ENCODE assay signal across 37 mouse cellular contexts in genomic region chr3:96882061-96882849, GRCm38 (mm10). TPM values are rescaled to one million over a fixed set of nuclear protein-coding genes. Genes with fewer than 3 reads are reported as not detected.
DNase-seq lines count a peak whose midpoint lies in the region; ATAC-seq and TF ChIP-seq lines count a peak whose summit lies in the region.
"Had no signal": no experiment of that assay in that cellular context is flagged by ENCODE, and none has a peak within 500 bp of the region (broad histone marks: within the 10 kb centered on the region; RNA-seq: fewer than 3 reads in every experiment).

No protein-coding gene starts in this region.

- TF ChIP-seq CTCF in CH12.LX (conservative IDR thresholded peaks at IDR 0.05 in 1 of 2, IDR thresholded peaks at IDR 0.05 in 1 of 2; ENCODE audit: low read depth in 2 of 2, low read length in 2 of 2) = no peak
- TF ChIP-seq CTCF in midbrain, postnatal 0 days (IDR thresholded peaks at IDR 0.05) = no peak

- no peak overlapping the region for H3K4me3 ChIP-seq in heart, embryonic 10.5 days
- no peak overlapping the region for H3K4me3 ChIP-seq in CH12.LX (replicated peaks in 1 of 3; ENCODE audit: low read depth in 2 of 3, low read length in 2 of 3, poor library complexity in 1 of 3)
- no peak overlapping the region for H3K4me3 ChIP-seq in midbrain, embryonic 16.5 days (ENCODE audit: low read depth, low read length)
- no peak overlapping the region for H3K4me3 ChIP-seq in hindbrain, embryonic 16.5 days (ENCODE audit: low read length)
- H3K4me3 ChIP-seq in midbrain, postnatal 0 days (ENCODE audit: low read depth, low read length) = no peak overlapping the region
- H3K4me3 ChIP-seq: embryonic facial prominence, embryonic 13.5 days; forebrain, embryonic 10.5 days; forebrain, embryonic 15.5 days; gastrocnemius, adult 2 months; heart, adult 2 months; limb, embryonic 13.5 days; midbrain, embryonic 13.5 days; neural tube, embryonic 12.5 days had no signal

- H3K27ac ChIP-seq in heart, embryonic 10.5 days = no peak overlapping the region
- H3K27ac ChIP-seq in CH12.LX (ENCODE audit: insufficient read depth, low read depth) = peak overlapping the region; percentile 61
- H3K27ac ChIP-seq in midbrain, embryonic 16.5 days (ENCODE audit: low read length) = no peak overlapping the region
- H3K27ac ChIP-seq in hindbrain, embryonic 16.5 days (ENCODE audit: low read depth, low read length) = no peak overlapping the region
- no peak overlapping the region for H3K27ac ChIP-seq in midbrain, postnatal 0 days (ENCODE audit: low read depth, low read length)
- H3K27ac ChIP-seq: embryonic facial prominence, embryonic 13.5 days; forebrain, embryonic 10.5 days; forebrain, embryonic 15.5 days; gastrocnemius, adult 2 months; heart, adult 2 months; hindbrain, postnatal 0 days; limb, embryonic 13.5 days; midbrain, embryonic 13.5 days; neural tube, embryonic 12.5 days had no signal

- peak; percentile 46 for ATAC-seq in megakaryocyte, adult 5-6 weeks (ENCODE audit: poor library complexity, severe bottlenecking)
- no peak for ATAC-seq in midbrain, embryonic 16.5 days
- no peak for ATAC-seq in hindbrain, embryonic 16.5 days
- no peak for ATAC-seq in midbrain, postnatal 0 days (ENCODE audit: low FRiP score)
- ATAC-seq: forebrain, embryonic 15.5 days; hindbrain, postnatal 0 days; intestine, postnatal 0 days; midbrain, embryonic 13.5 days had no signal

- peak; percentile 66 for DNase-seq in heart, embryonic 10.5 days (ENCODE audit: low spot score)
- no peak for DNase-seq in heart, adult 9 months (ENCODE audit: low spot score in 2 of 2)
- peak; percentile 79 for DNase-seq in CH12.LX (ENCODE audit: extremely low read depth)
- DNase-seq in midbrain, postnatal 0 days (ENCODE audit: low spot score) = no peak
- DNase-seq: adrenal gland, postnatal 10 days; cerebellum, adult 9-11 months; gastrocnemius, adult 2 months; gastrocnemius, postnatal 36 days; heart, adult 2 months; heart, postnatal 14 days; kidney, adult 9 months; kidney, postnatal 10 days; lung, postnatal 4 days; thymus, postnatal 25 days had no signal

- H3K9me3 ChIP-seq in heart, embryonic 10.5 days = no peaks in the 10 kb centered on the region
- no peaks in the 10 kb centered on the region for H3K9me3 ChIP-seq in CH12.LX (replicated peaks; ENCODE audit: low read length)
- no peaks in the 10 kb centered on the region for H3K9me3 ChIP-seq in midbrain, embryonic 16.5 days (replicated peaks; ENCODE audit: control insufficient read depth, low read length, poor library complexity, severe bottlenecking)
- no peaks in the 10 kb centered on the region for H3K9me3 ChIP-seq in hindbrain, embryonic 16.5 days (ENCODE audit: control insufficient read depth, low read length)
- H3K9me3 ChIP-seq in midbrain, postnatal 0 days (ENCODE audit: low read length) = no peaks in the 10 kb centered on the region
- H3K9me3 ChIP-seq: embryonic facial prominence, embryonic 13.5 days; forebrain, embryonic 10.5 days; forebrain, embryonic 15.5 days; limb, embryonic 13.5 days; midbrain, embryonic 13.5 days; neural tube, embryonic 12.5 days had no signal

- peak; percentile 73 for TF ChIP-seq EP300 in CH12.LX (IDR thresholded peaks at IDR 0.05; ENCODE audit: low read length)

- H3K27me3 ChIP-seq in heart, embryonic 10.5 days (ENCODE audit: insufficient read depth, poor library complexity, severe bottlenecking) = no peaks in the 10 kb centered on the region
- H3K27me3 ChIP-seq in CH12.LX (replicated peaks) = no peaks in the 10 kb centered on the region
- no peaks in the 10 kb centered on the region for H3K27me3 ChIP-seq in midbrain, embryonic 16.5 days (ENCODE audit: control insufficient read depth, insufficient read depth, low read depth, low read length)
- H3K27me3 ChIP-seq in hindbrain, embryonic 16.5 days (replicated peaks; ENCODE audit: control insufficient read depth, insufficient read depth, low read length) = no peaks in the 10 kb centered on the region
- H3K27me3 ChIP-seq in midbrain, postnatal 0 days (ENCODE audit: insufficient read depth, low read length) = no peaks in the 10 kb centered on the region
- H3K27me3 ChIP-seq: embryonic facial prominence, embryonic 13.5 days; forebrain, embryonic 15.5 days; limb, embryonic 13.5 days; midbrain, embryonic 13.5 days; neural tube, embryonic 12.5 days had no signal

- H3K36me3 ChIP-seq in heart, embryonic 10.5 days = peaks cover 48% of the 10 kb centered on the region
- H3K36me3 ChIP-seq in CH12.LX (replicated peaks in 1 of 2; ENCODE audit: control insufficient read depth in 1 of 2, insufficient read depth in 1 of 2, low read length in 1 of 2) = peaks cover 21 to 83% of the 10 kb centered on the region in 2 experiments
- peaks cover 31% of the 10 kb centered on the region for H3K36me3 ChIP-seq in midbrain, embryonic 16.5 days (ENCODE audit: control insufficient read depth, insufficient read depth, low read length)
- peaks cover 28% of the 10 kb centered on the region for H3K36me3 ChIP-seq in hindbrain, embryonic 16.5 days (ENCODE audit: control insufficient read depth, insufficient read depth, low read length)
- H3K36me3 ChIP-seq in midbrain, postnatal 0 days (ENCODE audit: insufficient read depth, low read length) = peaks cover 44% of the 10 kb centered on the region

- dilution Hi-C loops in CH12.LX (cut with MboI; ENCODE audit: extremely low pct_ligation_motif_present, extremely low pct_unique_long_range_greater_than_20kb, low sequenced_read_pairs) = no loop called here

- no peaks in the 10 kb centered on the region for H3K4me1 ChIP-seq in heart, embryonic 10.5 days
- H3K4me1 ChIP-seq in CH12.LX (ENCODE audit: control insufficient read depth in 1 of 2, insufficient read depth in 2 of 2) = peaks cover 18 to 36% of the 10 kb centered on the region in 2 experiments
- H3K4me1 ChIP-seq in midbrain, embryonic 16.5 days (ENCODE audit: control insufficient read depth, insufficient read depth, low read length) = no peaks in the 10 kb centered on the region
- H3K4me1 ChIP-seq in hindbrain, embryonic 16.5 days (ENCODE audit: control insufficient read depth, insufficient read depth, low read depth, low read length) = no peaks in the 10 kb centered on the region
- H3K4me1 ChIP-seq in midbrain, postnatal 0 days (ENCODE audit: insufficient read depth, low read length) = no peaks in the 10 kb centered on the region
- H3K4me1 ChIP-seq: forebrain, embryonic 10.5 days; forebrain, embryonic 15.5 days; limb, embryonic 13.5 days; midbrain, embryonic 13.5 days; neural tube, embryonic 12.5 days had no signal

- H3K9ac ChIP-seq in CH12.LX (ENCODE audit: insufficient read depth, low read depth) = no peak overlapping the region
- H3K9ac ChIP-seq in midbrain, embryonic 16.5 days (ENCODE audit: low read depth, low read length) = no peak overlapping the region
- H3K9ac ChIP-seq in hindbrain, embryonic 16.5 days (ENCODE audit: low read depth, low read length) = no peak overlapping the region
- H3K9ac ChIP-seq in midbrain, postnatal 0 days (replicated peaks; ENCODE audit: low read length, poor library complexity, severe bottlenecking) = no peak overlapping the region
- H3K9ac ChIP-seq: forebrain, embryonic 15.5 days; limb, embryonic 13.5 days; midbrain, embryonic 13.5 days; neural tube, embryonic 12.5 days had no signal

- no peak overlapping the region for H3K4me2 ChIP-seq in CH12.LX (ENCODE audit: insufficient read depth, low read depth, poor library complexity, severe bottlenecking)
- no peak overlapping the region for H3K4me2 ChIP-seq in midbrain, embryonic 16.5 days (ENCODE audit: low read length)
- H3K4me2 ChIP-seq in hindbrain, embryonic 16.5 days (ENCODE audit: low read length) = no peak overlapping the region
- H3K4me2 ChIP-seq in midbrain, postnatal 0 days (ENCODE audit: low read depth, low read length, poor library complexity, severe bottlenecking) = no peak overlapping the region
- H3K4me2 ChIP-seq: embryonic facial prominence, embryonic 13.5 days; forebrain, embryonic 15.5 days; limb, embryonic 13.5 days; liver, embryonic 11.5 days; midbrain, embryonic 13.5 days; neural tube, embryonic 12.5 days had no signal

- TF ChIP-seq RAD21 in CH12.LX (IDR thresholded peaks at IDR 0.05; ENCODE audit: low read depth, low read length) = no peak

- in situ Hi-C loops in CH12.LX (cut with MboI; ENCODE audit: low pct_ligation_motif_present, low pct_unique_long_range_greater_than_20kb, low sequenced_read_pairs) = no loop called here

- WGBS in heart, embryonic 10.5 days = 90% methylated on average over 14 of the region's 14 CpGs
- WGBS in midbrain, embryonic 16.5 days = 95% methylated on average over 14 of the region's 14 CpGs
- 95% methylated on average over 14 of the region's 14 CpGs for WGBS in hindbrain, embryonic 16.5 days
- WGBS in midbrain, postnatal 0 days = 93% methylated on average over 14 of the region's 14 CpGs

- no peak for TF ChIP-seq POLR2A in CH12.LX (IDR thresholded peaks at IDR 0.05; ENCODE audit: low read depth, low read length)

- no peaks in the 10 kb centered on the region for H3K79me2 ChIP-seq in CH12.LX (replicated peaks; ENCODE audit: control insufficient read depth, extremely low read depth, insufficient read depth, poor library complexity, severe bottlenecking)

RNA-seq across cellular contexts. Expression of gene Gja5, which starts 22.2 kb away (rescaled TPM):
- polyA plus RNA-seq in heart, embryonic 10.5 days (2016; fragmentation: Nextera tagmentation; extraction: Ambion mirVana) = 57.3 and 133 TPM in 2 replicates
- total RNA-seq in CH12.LX (2012; rRNA removed) = not detected in 2 replicates
- not detected in 2 replicates for total RNA-seq in CH12.LX (2014; rRNA removed)
- polyA plus RNA-seq in CH12.LX (2012; ENCODE audit: insufficient read length, low read depth) = not detected in 2 replicates
- total RNA-seq in megakaryocyte, adult 5-6 weeks (2015) = not detected in 2 replicates
- total RNA-seq in megakaryocyte, adult 5-6 weeks (2017) = 0.08 TPM in 1 of 2 replicates, not detected in the other
- polyA plus RNA-seq in midbrain, embryonic 16.5 days (2015; fragmentation: Nextera tagmentation; extraction: Ambion mirVana) = 2.0 and 2.4 TPM in 2 replicates
- 2.1 and 3.3 TPM in 2 replicates for polyA plus RNA-seq in hindbrain, embryonic 16.5 days (2015; fragmentation: Nextera tagmentation; extraction: Ambion mirVana)
- total RNA-seq in midbrain, postnatal 0 days (2014; rRNA removed) = 0.80 and 0.88 TPM in 2 replicates
- 0.93 and 2.1 TPM in 2 replicates for polyA plus RNA-seq in midbrain, postnatal 0 days (2015; fragmentation: Nextera tagmentation; extraction: Ambion mirVana)
- total RNA-seq: megakaryocyte-erythroid progenitor cell, adult 5-6 weeks had no signal

RNA-seq across cellular contexts. Expression of gene Gpr89, which starts 22.9 kb away (rescaled TPM):
- 31.7 and 37.8 TPM in 2 replicates for polyA plus RNA-seq in heart, embryonic 10.5 days (2016; fragmentation: Nextera tagmentation; extraction: Ambion mirVana)
- total RNA-seq in CH12.LX (2012; rRNA removed) (27.9 and 28.9 TPM in 2 replicates), CH12.LX (2014; rRNA removed) (30.8 and 32.8 TPM in 2 replicates)
- 31.3 and 31.9 TPM in 2 replicates for polyA plus RNA-seq in CH12.LX (2012; ENCODE audit: insufficient read length, low read depth)
- total RNA-seq in megakaryocyte, adult 5-6 weeks (2015) = 6.8 and 8.3 TPM in 2 replicates
- total RNA-seq in megakaryocyte, adult 5-6 weeks (2017) = 8.4 and 21.0 TPM in 2 replicates
- polyA plus RNA-seq in midbrain, embryonic 16.5 days (2015; fragmentation: Nextera tagmentation; extraction: Ambion mirVana) = 36.3 and 41.2 TPM in 2 replicates
- polyA plus RNA-seq in hindbrain, embryonic 16.5 days (2015; fragmentation: Nextera tagmentation; extraction: Ambion mirVana) = 35.1 and 41.1 TPM in 2 replicates
- 23.2 and 28.9 TPM in 2 replicates for total RNA-seq in midbrain, postnatal 0 days (2014; rRNA removed)
- 34.1 and 35.9 TPM in 2 replicates for polyA plus RNA-seq in midbrain, postnatal 0 days (2015; fragmentation: Nextera tagmentation; extraction: Ambion mirVana)

RNA-seq across cellular contexts. Expression of gene Gja8, which starts 43.6 kb away (rescaled TPM):
- not detected in 2 replicates for polyA plus RNA-seq in heart, embryonic 10.5 days (2016; fragmentation: Nextera tagmentation; extraction: Ambion mirVana)
- 0.04 TPM in 1 of 2 replicates, not detected in the other for total RNA-seq in CH12.LX (2012; rRNA removed)
- total RNA-seq in CH12.LX (2014; rRNA removed) = not detected in 2 replicates
- polyA plus RNA-seq in CH12.LX (2012; ENCODE audit: insufficient read length, low read depth) = not detected in 2 replicates
- not detected in 2 replicates for total RNA-seq in megakaryocyte, adult 5-6 weeks (2015)
- not detected in 2 replicates for total RNA-seq in megakaryocyte, adult 5-6 weeks (2017)
- polyA plus RNA-seq in midbrain, embryonic 16.5 days (2015; fragmentation: Nextera tagmentation; extraction: Ambion mirVana) = 0.04 TPM in 1 of 2 replicates, not detected in the other
- polyA plus RNA-seq in hindbrain, embryonic 16.5 days (2015; fragmentation: Nextera tagmentation; extraction: Ambion mirVana) = 0.03 and 0.04 TPM in 2 replicates
- 0.05 TPM in 1 of 2 replicates, not detected in the other for total RNA-seq in midbrain, postnatal 0 days (2014; rRNA removed)
- polyA plus RNA-seq in midbrain, postnatal 0 days (2015; fragmentation: Nextera tagmentation; extraction: Ambion mirVana) = 0.02 and 0.05 TPM in 2 replicates
- total RNA-seq: adrenal gland, postnatal 10 days; common myeloid progenitor, adult 5-6 weeks; gastrocnemius, adult 2 months; gastrocnemius, postnatal 36 days; heart, adult 2 months; heart, postnatal 14 days; hindbrain, postnatal 0 days; layer of hippocampus, postnatal 10 days; left cerebral cortex, adult 18-20 months; left cerebral cortex, postnatal 14 days; megakaryocyte-erythroid progenitor cell, adult 5-6 weeks had no signal
- polyA plus RNA-seq: embryonic facial prominence, embryonic 13.5 days; forebrain, embryonic 10.5 days; heart, adult 2 months; hindbrain, embryonic 11.5 days; large intestine, adult 2 months; liver, embryonic 11.5 days; liver, embryonic 16.5 days; lung, embryonic 16.5 days; midbrain, embryonic 13.5 days; stomach, embryonic 16.5 days had no signal

RNA-seq across cellular contexts. Expression of gene Cd160, which starts 53.1 kb away (rescaled TPM):
- polyA plus RNA-seq in heart, embryonic 10.5 days (2016; fragmentation: Nextera tagmentation; extraction: Ambion mirVana) = 0.06 TPM in 1 of 2 replicates, not detected in the other
- total RNA-seq in CH12.LX (2012; rRNA removed) = not detected in 2 replicates
- not detected in 2 replicates for total RNA-seq in CH12.LX (2014; rRNA removed)
- 0.15 TPM in 1 of 2 replicates, not detected in the other for polyA plus RNA-seq in CH12.LX (2012; ENCODE audit: insufficient read length, low read depth)
- total RNA-seq in megakaryocyte, adult 5-6 weeks (2015) = 1.5 and 4.2 TPM in 2 replicates
- 0.57 and 2.6 TPM in 2 replicates for total RNA-seq in megakaryocyte, adult 5-6 weeks (2017)
- polyA plus RNA-seq in midbrain, embryonic 16.5 days (2015; fragmentation: Nextera tagmentation; extraction: Ambion mirVana) = 0.27 and 0.48 TPM in 2 replicates
- polyA plus RNA-seq in hindbrain, embryonic 16.5 days (2015; fragmentation: Nextera tagmentation; extraction: Ambion mirVana) = 0.16 and 0.21 TPM in 2 replicates
- total RNA-seq in midbrain, postnatal 0 days (2014; rRNA removed) = not detected in 2 replicates
- polyA plus RNA-seq in midbrain, postnatal 0 days (2015; fragmentation: Nextera tagmentation; extraction: Ambion mirVana) = 0.06 and 0.21 TPM in 2 replicates
- total RNA-seq: common myeloid progenitor, adult 5-6 weeks; gastrocnemius, adult 2 months; gastrocnemius, postnatal 36 days; heart, adult 2 months; heart, postnatal 14 days; hindbrain, postnatal 0 days; layer of hippocampus, postnatal 10 days; left cerebral cortex, adult 18-20 months; left cerebral cortex, postnatal 14 days had no signal
- polyA plus RNA-seq: heart, embryonic 14.5 days had no signal

RNA-seq across cellular contexts. Expression of gene Pdzk1, which starts 53.2 kb away (rescaled TPM):
- 0.98 TPM in 1 of 2 replicates, not detected in the other for polyA plus RNA-seq in heart, embryonic 10.5 days (2016; fragmentation: Nextera tagmentation; extraction: Ambion mirVana)
- total RNA-seq in CH12.LX (2012; rRNA removed) (0.13 TPM in 2 replicates), CH12.LX (2014; rRNA removed) (not detected in 2 replicates)
- 0.11 TPM in 1 of 2 replicates, not detected in the other for polyA plus RNA-seq in CH12.LX (2012; ENCODE audit: insufficient read length, low read depth)
- total RNA-seq in megakaryocyte, adult 5-6 weeks (2015) = 0.07 and 0.25 TPM in 2 replicates
- not detected in 2 replicates for total RNA-seq in megakaryocyte, adult 5-6 weeks (2017)
- polyA plus RNA-seq in midbrain, embryonic 16.5 days (2015; fragmentation: Nextera tagmentation; extraction: Ambion mirVana) = 0.60 and 0.68 TPM in 2 replicates
- polyA plus RNA-seq in hindbrain, embryonic 16.5 days (2015; fragmentation: Nextera tagmentation; extraction: Ambion mirVana) = 0.15 and 0.32 TPM in 2 replicates
- 0.27 TPM in 1 of 2 replicates, not detected in the other for total RNA-seq in midbrain, postnatal 0 days (2014; rRNA removed)
- polyA plus RNA-seq in midbrain, postnatal 0 days (2015; fragmentation: Nextera tagmentation; extraction: Ambion mirVana) = 0.14 TPM in 1 of 2 replicates, not detected in the other
- total RNA-seq: gastrocnemius, adult 2 months; gastrocnemius, postnatal 36 days; heart, adult 2 months; left cerebral cortex, postnatal 14 days; megakaryocyte-erythroid progenitor cell, adult 5-6 weeks had no signal
- polyA plus RNA-seq: embryonic facial prominence, embryonic 13.5 days; forebrain, embryonic 10.5 days; heart, embryonic 14.5 days; hindbrain, embryonic 11.5 days; limb, embryonic 13.5 days; lung, embryonic 16.5 days; midbrain, embryonic 13.5 days; neural tube, embryonic 12.5 days had no signal

Comparison
In these comparisons a context has a peak if more than half of its experiments do, and no peak if none do; other contexts are left out.
1. DNase-seq: peak in heart, embryonic 10.5 days (single experiment) and CH12.LX (single experiment); none in heart, adult 9 months (0 of 2) and midbrain, postnatal 0 days (single experiment).
2. RNA of gene Gja5, which starts 22.2 kb away (polyA plus RNA-seq): 57.3 to 133 TPM in heart, embryonic 10.5 days; 2.1 to 3.3 TPM in hindbrain, embryonic 16.5 days, 2.0 to 2.4 TPM in midbrain, embryonic 16.5 days, 0.93 to 2.1 TPM in midbrain, postnatal 0 days and not detected in CH12.LX; every median in the first group is over 10 times any median in the second.